Mouse (Mus musculus) stomach, postnatal 0 days (tissue): ENCODE measurements around the gene Serpinb1a. TPM values are rescaled to one million over a fixed set of nuclear protein-coding genes. Genes with fewer than 3 reads are reported as not detected.

Source experiments
- ATAC-seq: fragments of 200-750 bp; cut with Nextera tagmentation; 2 replicates; pipeline ENCODE4 v1.8.0; 2017; ENCODE audit not compliant: low FRiP score, low TSS enrichment
- DNase-seq: peaks from one replicate; pipeline ENCODE4 v3.0.0-alpha.2; 2016; ENCODE audit warnings: low spot score
- H3K27ac ChIP-seq: fragments of 300-500 bp; sonication (generic); replicated peaks from 2 replicates; pipeline ENCODE4 v1.5.1; 2014; ENCODE audit warnings: mild to moderate bottlenecking, control low read depth
- H3K27me3 ChIP-seq: fragments of 300-500 bp; sonication (generic); 2 replicates; pipeline ENCODE4 v1.6.1; 2014; ENCODE audit warnings: low read length; ENCODE audit not compliant: control insufficient read depth, insufficient read depth
- H3K36me3 ChIP-seq: fragments of 300-500 bp; sonication (generic); 2 replicates; pipeline ENCODE4 v1.6.1; 2014; ENCODE audit warnings: low read length, mixed read lengths; ENCODE audit not compliant: control insufficient read depth, insufficient read depth
- H3K4me1 ChIP-seq: fragments of 300-500 bp; sonication (generic); replicated peaks from 2 replicates; pipeline ENCODE4 v1.6.1; 2014; ENCODE audit warnings: antibody characterized with exemption; ENCODE audit not compliant: control insufficient read depth, insufficient read depth
- H3K4me2 ChIP-seq: fragments of 300-500 bp; sonication (generic); replicated peaks from 2 replicates; pipeline ENCODE4 v1.6.1; 2014; ENCODE audit warnings: low read depth, mild to moderate bottlenecking, control low read depth, moderate library complexity
- H3K4me3 ChIP-seq: fragments of 300-500 bp; sonication (generic); 2 replicates; pipeline ENCODE4 v1.5.1; 2014; ENCODE audit warnings: low read depth, low read length, control low read depth
- H3K9ac ChIP-seq: fragments of 300-500 bp; sonication (generic); 2 replicates; pipeline ENCODE4 v1.6.1; 2014; ENCODE audit warnings: mild to moderate bottlenecking, low read length, control low read depth, mixed read lengths
- H3K9me3 ChIP-seq: fragments of 300-500 bp; sonication (generic); 2 replicates; pipeline ENCODE4 v1.6.1; 2016; ENCODE audit warnings: low read length; ENCODE audit not compliant: control insufficient read depth
- CTCF ChIP-seq: IDR thresholded peaks from 2 replicates; pipeline ENCODE4 v1.5.1; 2016; ENCODE audit warnings: antibody characterized with exemption, low read depth, mild to moderate bottlenecking, moderate library complexity
- EP300 ChIP-seq: optimal IDR thresholded peaks from 2 replicates; pipeline ENCODE3; 2016; ENCODE audit warnings: antibody characterized with exemption
- WGBS: fragments of 180-500 bp; shearing (Covaris S2); extraction: QIAGEN DNeasy Blood & Tissue Kit; methylation state at CpG from one replicate; pipeline ENCODE4 v1.1.7; 2014; 5-methylcytosine and 5-hydroxymethylcytosine counted together
- polyA plus RNA-seq: library from polyadenylated mRNA; unstranded; fragments of >200 nt; fragmentation: Nextera tagmentation; extraction: Ambion mirVana; gene quantifications from 2 replicates; pipeline ENCODE4 v1.2.1, GENCODE M21; 2015

Serpinb1a gene
- polyA plus RNA-seq, 1 experiment from 2014 or later: 91.1 TPM

DNA sequence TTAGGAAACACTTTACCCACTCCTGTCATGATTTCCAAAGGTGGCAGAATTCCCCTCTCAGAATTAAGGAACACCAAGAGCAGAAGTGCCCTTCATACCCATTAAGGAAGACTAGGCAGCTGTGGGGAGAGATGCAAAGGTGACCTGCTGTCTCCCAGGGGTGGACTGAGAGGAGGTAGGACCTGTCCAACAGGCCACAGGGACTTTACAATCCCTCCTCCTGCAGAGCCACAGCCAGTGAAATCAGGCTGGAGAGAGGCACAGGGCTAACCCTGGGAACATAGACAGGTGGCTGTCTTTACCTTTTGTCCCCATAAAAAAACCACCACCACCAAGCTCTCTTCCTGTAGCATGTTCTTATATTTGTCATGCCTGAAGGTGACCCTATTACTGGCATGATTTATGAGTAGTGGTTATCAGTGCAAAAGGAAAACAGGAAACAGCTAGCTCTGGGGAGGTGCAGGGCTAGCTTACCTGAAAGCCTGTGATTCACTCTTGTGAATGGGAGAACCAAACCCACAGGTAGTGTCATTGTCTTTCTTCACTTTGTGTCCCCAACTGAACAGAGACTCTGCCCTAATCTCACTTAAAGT, 1.4 kb downstream of the Serpinb1a start:
- Histone ChIP-seq H3K27ac (peak overlapping the region; percentile 84), H3K36me3 (no peaks in the 10 kb centered on the region), H3K4me1 (no peaks in the 10 kb centered on the region; the same call in 1 of the 2 replicates), H3K9me3 (no peaks in the 10 kb centered on the region), H3K4me3 (no peak overlapping the region), H3K27me3 (no peaks in the 10 kb centered on the region), H3K4me2 (peak overlapping the region; percentile 44), H3K9ac (no peak overlapping the region)
- TF ChIP-seq EP300 (no peak), CTCF (no peak)
- peak; percentile 23 for DNase-seq
- ATAC-seq: peak; percentile 75

DNA sequence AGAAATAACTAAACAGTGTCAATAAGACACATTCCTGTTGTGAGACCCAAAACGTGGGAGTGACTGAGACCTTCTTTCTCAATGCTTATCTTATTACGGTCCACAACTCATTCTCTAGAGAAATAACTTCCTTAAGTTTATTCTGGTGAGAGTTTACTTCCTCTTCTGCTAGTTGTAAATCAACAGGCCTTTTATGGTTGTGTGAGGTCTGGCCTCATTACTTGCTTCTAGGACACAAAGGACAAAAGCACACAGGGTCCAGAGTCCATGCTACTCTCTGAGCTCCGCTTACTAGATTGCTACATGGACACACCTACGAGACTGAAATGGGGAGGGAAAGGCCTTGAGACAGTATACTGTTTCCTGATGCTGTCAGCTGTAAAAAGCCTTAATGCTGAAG, 1.9 kb downstream of the Serpinb1a start:
- DNase-seq: peak; percentile 66

DNA sequence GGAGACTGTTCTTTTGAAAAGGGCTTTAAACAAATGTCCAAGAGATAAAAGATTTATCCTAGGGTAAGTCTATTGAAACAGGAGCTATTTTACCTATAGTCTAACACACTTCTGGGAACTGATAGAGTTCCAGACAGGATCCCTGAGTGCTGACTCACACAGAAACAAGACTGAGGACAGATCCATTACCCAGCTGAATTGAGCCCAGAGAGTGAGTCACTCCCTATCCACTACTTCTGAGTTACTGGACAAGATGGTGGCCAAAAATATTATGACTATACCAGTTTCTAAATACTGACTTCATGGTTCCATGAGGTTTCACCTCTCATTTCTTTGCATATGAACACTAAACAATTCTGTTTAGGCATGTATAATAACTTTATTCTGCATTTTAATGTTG, 4.8 kb downstream of the Serpinb1a start:
- Histone ChIP-seq H3K4me1 (no peaks in the 10 kb centered on the region; the same call in 1 of the 2 replicates), H3K36me3 (no peaks in the 10 kb centered on the region)
- no peak for TF ChIP-seq EP300
- no peak for TF ChIP-seq CTCF

More for the DNA sequence above, 1.9 kb downstream of the Serpinb1a start:
- TF ChIP-seq EP300: no peak
- TF ChIP-seq CTCF: no peak
- ATAC-seq: peak; percentile 92
- H3K36me3 ChIP-seq: no peaks in the 10 kb centered on the region
- no peak overlapping the region; the same call in 1 of the 2 replicates for H3K4me2 ChIP-seq
- H3K27ac ChIP-seq: peak overlapping the region; percentile 84
- H3K4me3 ChIP-seq: no peak overlapping the region
- H3K27me3 ChIP-seq: no peaks in the 10 kb centered on the region
- H3K9ac ChIP-seq: no peak overlapping the region
- no peaks in the 10 kb centered on the region; the same call in 1 of the 2 replicates for H3K4me1 ChIP-seq
- 31% methylated on average over 4 of the region's 4 CpGs for WGBS
- no peaks in the 10 kb centered on the region for H3K9me3 ChIP-seq

DNA sequence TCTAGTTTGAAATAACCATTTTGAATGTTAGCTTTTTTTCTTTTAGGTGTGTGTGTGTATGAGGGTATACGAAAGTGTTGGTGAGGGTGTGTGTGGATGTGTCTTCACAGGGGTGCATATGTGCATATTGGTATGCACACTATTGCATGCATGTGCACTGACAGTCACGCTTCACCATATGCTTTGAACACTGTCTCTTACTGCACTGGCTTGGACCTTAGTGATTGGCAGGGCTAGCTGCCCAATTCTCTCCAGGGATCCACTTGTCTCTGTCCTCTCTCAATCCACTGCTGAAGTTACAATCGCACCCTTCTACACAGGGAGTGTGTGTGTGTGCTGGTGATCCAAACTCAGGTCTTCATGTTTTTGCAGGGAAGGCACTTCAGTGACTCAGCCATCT, 9.6 kb downstream of the Serpinb1a start:
- Histone ChIP-seq H3K36me3 (no peaks in the 10 kb centered on the region), H3K27me3 (no peaks in the 10 kb centered on the region), H3K27ac (no peak overlapping the region), H3K9ac (no peak overlapping the region), H3K4me2 (no peak overlapping the region), H3K4me3 (no peak overlapping the region), H3K4me1 (no peaks in the 10 kb centered on the region), H3K9me3 (no peaks in the 10 kb centered on the region)
- TF ChIP-seq CTCF (no peak), EP300 (no peak)
- ATAC-seq: no peak
- WGBS: 83% methylated on average over 3 of the region's 3 CpGs
- DNase-seq: no peak

More for the DNA sequence above, 4.8 kb downstream of the Serpinb1a start:
- DNase-seq (no peak), ATAC-seq (no peak)
- no peak overlapping the region for H3K27ac ChIP-seq
- H3K27me3 ChIP-seq: no peaks in the 10 kb centered on the region
- H3K9me3 ChIP-seq: no peaks in the 10 kb centered on the region
- no peak overlapping the region for H3K4me3 ChIP-seq
- no peak overlapping the region for H3K4me2 ChIP-seq
- H3K9ac ChIP-seq: no peak overlapping the region

DNA sequence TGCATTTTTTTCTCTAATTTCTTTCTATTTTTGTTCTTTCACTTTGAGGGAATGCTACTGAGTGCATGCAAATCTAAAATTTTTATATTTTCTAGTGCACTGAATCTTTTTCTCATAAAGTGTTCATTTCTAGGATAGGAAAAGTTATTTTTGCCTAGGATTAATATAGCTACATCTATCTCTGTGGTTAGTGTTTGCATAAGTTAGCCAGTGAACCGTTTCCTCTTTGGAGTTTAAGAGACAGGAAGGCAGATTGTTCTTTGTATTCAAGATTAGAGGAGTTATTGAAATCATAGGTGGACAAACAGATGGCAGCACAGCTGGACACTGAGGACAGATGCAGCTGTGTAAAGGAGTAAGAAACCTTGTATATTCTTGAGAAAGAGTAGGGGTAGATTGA, 11.7 kb downstream of the Serpinb1a start:
- no peaks in the 10 kb centered on the region for H3K4me1 ChIP-seq
- TF ChIP-seq CTCF (no peak), EP300 (no peak)

DNA sequence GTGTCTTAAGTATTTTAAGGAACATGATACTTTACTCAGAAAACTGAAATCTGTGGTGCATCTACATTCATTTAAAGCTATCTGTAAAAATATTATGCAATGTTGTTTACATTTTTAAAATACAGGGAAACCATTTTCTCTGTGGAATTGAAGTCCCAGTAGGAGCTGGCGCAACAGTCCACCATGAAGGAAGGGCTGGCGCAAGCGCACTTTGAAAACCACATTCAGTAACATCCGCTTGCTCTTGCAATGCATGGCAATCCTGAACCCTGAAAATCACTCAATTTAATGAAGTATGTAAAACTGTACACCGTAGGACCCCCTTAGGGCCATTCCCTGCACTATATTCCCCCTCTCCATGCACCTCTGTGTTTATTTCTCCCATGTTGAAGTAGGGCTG, 16.5 kb downstream of the Serpinb1a start:
- no peaks in the 10 kb centered on the region for H3K4me1 ChIP-seq
- no peaks in the 10 kb centered on the region for H3K9me3 ChIP-seq
- no peak overlapping the region for H3K9ac ChIP-seq
- no peak overlapping the region for H3K4me3 ChIP-seq
- no peaks in the 10 kb centered on the region for H3K36me3 ChIP-seq
- DNase-seq (no peak), ATAC-seq (no peak)
- H3K4me2 ChIP-seq: no peak overlapping the region
- TF ChIP-seq EP300: no peak
- no peak for TF ChIP-seq CTCF
- no peaks in the 10 kb centered on the region for H3K27me3 ChIP-seq
- no peak overlapping the region for H3K27ac ChIP-seq
- WGBS: 90% methylated on average over 5 of the region's 5 CpGs

More for the DNA sequence above, 11.7 kb downstream of the Serpinb1a start:
- Histone ChIP-seq H3K4me2 (no peak overlapping the region), H3K9me3 (no peaks in the 10 kb centered on the region), H3K36me3 (no peaks in the 10 kb centered on the region), H3K27ac (no peak overlapping the region), H3K9ac (no peak overlapping the region), H3K4me3 (no peak overlapping the region), H3K27me3 (no peaks in the 10 kb centered on the region)
- DNase-seq (no peak), ATAC-seq (no peak)
- 17% methylated on average over 1 of the region's 1 CpGs for WGBS
